Mouse (Mus musculus) myocyte (in vitro differentiated cells): Measurements from ENCODE around the gene Srgap2.

Source experiments
- CEBPB ChIP-seq: IDR thresholded peaks from 2 replicates; pipeline ENCODE4 v1.6.1; 2011; ENCODE audit warnings: mild to moderate bottlenecking, moderate library complexity; ENCODE audit not compliant: poor library complexity, insufficient read depth, severe bottlenecking
- E2F4 ChIP-seq: IDR thresholded peaks from one replicate; pipeline ENCODE4 v1.6.1; 2011; ENCODE audit warnings: mild to moderate bottlenecking, control low read depth, moderate library complexity; ENCODE audit not compliant: insufficient read depth
- MAX ChIP-seq: IDR thresholded peaks from one replicate; pipeline ENCODE4 v1.6.1; 2011; ENCODE audit warnings: low read depth, mild to moderate bottlenecking, control low read depth
- MYOD1 ChIP-seq, 3 experiments: IDR thresholded peaks; one replicate each; pipeline ENCODE4 v1.6.1; 2011; ENCODE audit warnings: control low read depth in 2 of 3, low read depth in 2 of 3, mild to moderate bottlenecking in 2 of 3, moderate library complexity in 1 of 3; ENCODE audit not compliant: insufficient read length in 2 of 3, control insufficient read depth in 1 of 3
- MYOG ChIP-seq, 3 experiments: IDR thresholded peaks; one replicate each; pipeline ENCODE4 v1.6.1; 2011; ENCODE audit warnings: control low read depth in 2 of 3, low read depth in 2 of 3, mild to moderate bottlenecking in 2 of 3; ENCODE audit not compliant: insufficient read length in 2 of 3, control insufficient read depth in 1 of 3, insufficient read depth in 1 of 3
- POLR2A ChIP-seq: IDR thresholded peaks from one replicate; pipeline ENCODE4 v1.6.1; 2011; ENCODE audit warnings: low read depth, mild to moderate bottlenecking, control low read depth, moderate library complexity; ENCODE audit not compliant: insufficient read length
- POLR2AphosphoS2 ChIP-seq: IDR thresholded peaks from one replicate; pipeline ENCODE4 v1.6.1; 2011; ENCODE audit warnings: low read depth, control low read depth; ENCODE audit not compliant: insufficient read length
- REST ChIP-seq: IDR thresholded peaks from one replicate; pipeline ENCODE4 v1.6.1; 2011; ENCODE audit warnings: mild to moderate bottlenecking, control low read depth, moderate library complexity; ENCODE audit not compliant: insufficient read depth, insufficient read length
- SRF ChIP-seq: IDR thresholded peaks from one replicate; pipeline ENCODE4 v1.6.1; 2011; ENCODE audit warnings: low read depth; ENCODE audit not compliant: control insufficient read depth, insufficient read length
- TCF12 ChIP-seq: IDR thresholded peaks from one replicate; pipeline ENCODE4 v1.6.1; 2011; ENCODE audit warnings: mild to moderate bottlenecking, control low read depth; ENCODE audit not compliant: poor library complexity, insufficient read depth, severe bottlenecking
- TCF3 ChIP-seq: IDR thresholded peaks from one replicate; pipeline ENCODE4 v1.6.1; 2011; ENCODE audit warnings: low read depth, control low read depth; ENCODE audit not compliant: insufficient read length
- USF1 ChIP-seq: IDR thresholded peaks from one replicate; pipeline ENCODE4 v1.6.1; 2011; ENCODE audit warnings: low read depth, mild to moderate bottlenecking, control low read depth, moderate library complexity

GRCm38 (mm10) chr1:131403567-131403966 lies 123.6 kb downstream of the Srgap2 start:
- no peak for TF ChIP-seq POLR2A
- no peak for TF ChIP-seq MAX
- no peak for TF ChIP-seq USF1
- no peak for TF ChIP-seq MYOD1 (IDR thresholded peaks at IDR 0.05; ENCODE audit: control insufficient read depth in 1 of 3, insufficient read length in 2 of 3, low read depth in 2 of 3)
- TF ChIP-seq MYOG (IDR thresholded peaks at IDR 0.05; ENCODE audit: control insufficient read depth in 1 of 3, insufficient read depth in 1 of 3, insufficient read length in 2 of 3, low read depth in 2 of 3): no peak
- TF ChIP-seq CEBPB: no peak
- no peak for TF ChIP-seq REST
- no peak for TF ChIP-seq POLR2AphosphoS2
- no peak for TF ChIP-seq SRF
- TF ChIP-seq TCF3: no peak
- no peak for TF ChIP-seq TCF12
- TF ChIP-seq E2F4: no peak
